Mouse (Mus musculus): ENCODE data around the gene Camkk1.

The Camkk1 gene

DNA sequence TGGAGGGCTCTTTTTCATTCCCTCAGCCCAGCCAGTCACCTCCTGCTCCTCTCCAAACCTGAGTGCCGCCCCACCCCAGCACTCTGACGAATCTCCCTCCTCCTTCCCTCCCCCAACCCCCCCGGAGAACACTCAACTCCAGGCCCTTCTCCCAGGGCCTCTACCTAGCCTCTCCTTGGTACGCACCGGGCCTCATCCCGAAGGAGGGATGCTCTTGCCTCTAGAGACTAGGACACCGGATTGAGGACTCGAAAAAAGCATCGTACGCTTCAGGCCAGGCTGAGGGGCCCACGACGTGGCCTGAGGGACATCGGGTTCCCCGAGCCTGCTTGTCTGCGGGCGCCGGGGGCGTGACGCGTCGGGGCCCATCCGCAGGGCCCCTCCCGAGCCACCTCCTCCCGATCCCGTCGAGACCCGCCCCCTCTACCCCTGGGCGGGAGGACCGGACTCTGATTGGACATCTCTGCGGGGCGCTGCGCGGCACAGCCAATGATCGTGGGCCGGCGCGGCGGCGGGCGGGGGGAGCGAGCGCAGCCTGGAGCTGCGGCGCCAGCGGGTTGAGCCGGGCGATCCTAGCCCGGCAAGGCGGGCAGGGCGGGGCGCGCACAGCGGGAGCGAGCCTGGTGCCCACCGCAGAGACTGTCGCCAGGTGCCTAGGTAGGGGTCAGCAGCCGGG lies at the start of gene Camkk1:
TSS of gene Camkk1 (plus strand) at position 538 of the 676 bp plus-strand sequence.
- peak; percentile 94 for DNase-seq

DNA sequence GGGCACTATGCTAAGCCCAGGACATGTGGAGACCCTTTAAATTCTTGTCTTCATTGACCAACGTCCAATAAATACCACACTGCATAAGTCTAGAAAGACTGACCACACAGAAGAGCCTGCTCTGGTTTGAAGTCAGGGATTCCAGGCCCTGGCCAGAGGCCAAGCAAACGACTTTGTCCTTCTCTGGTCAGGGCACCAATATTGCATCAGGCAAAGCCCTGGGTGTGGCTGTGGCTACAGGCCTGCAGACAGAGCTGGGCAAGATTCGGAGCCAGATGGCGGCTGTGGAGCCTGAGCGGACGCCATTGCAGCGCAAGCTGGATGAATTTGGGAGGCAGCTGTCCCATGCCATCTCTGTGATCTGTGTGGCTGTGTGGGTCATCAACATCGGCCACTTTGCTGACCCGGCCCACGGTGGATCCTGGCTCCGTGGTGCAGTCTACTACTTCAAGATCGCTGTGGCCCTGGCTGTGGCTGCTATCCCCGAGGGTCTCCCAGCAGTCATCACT lies 43.8 kb upstream of the Camkk1 start:
- DNase-seq: no peak

DNA sequence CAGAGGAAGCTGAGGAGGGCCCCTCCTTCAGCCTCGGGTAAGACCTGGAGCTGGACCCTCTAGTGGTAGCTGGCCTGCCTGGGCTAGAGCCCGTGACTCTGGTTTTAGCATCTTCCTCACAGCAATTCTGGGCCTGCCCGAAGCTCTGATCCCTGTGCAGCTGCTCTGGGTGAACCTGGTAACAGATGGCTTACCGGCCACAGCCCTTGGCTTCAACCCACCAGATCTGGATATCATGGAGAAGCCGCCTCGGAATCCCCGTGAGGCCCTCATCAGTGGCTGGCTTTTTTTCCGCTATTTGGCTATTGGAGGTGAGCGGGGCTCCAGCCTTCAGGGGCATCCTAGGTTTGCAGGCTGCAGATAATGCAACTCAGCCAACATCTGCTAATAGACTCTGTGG lies 36.3 kb upstream of the Camkk1 start:
- no peak for DNase-seq

GRCm38 (mm10) chr11:72983283-72983682 lies 35.5 kb upstream of the Camkk1 start:
- no peak for DNase-seq

GRCm38 (mm10) chr11:72986745-72987144 lies 32.1 kb upstream of the Camkk1 start:
- no peak for DNase-seq

DNA sequence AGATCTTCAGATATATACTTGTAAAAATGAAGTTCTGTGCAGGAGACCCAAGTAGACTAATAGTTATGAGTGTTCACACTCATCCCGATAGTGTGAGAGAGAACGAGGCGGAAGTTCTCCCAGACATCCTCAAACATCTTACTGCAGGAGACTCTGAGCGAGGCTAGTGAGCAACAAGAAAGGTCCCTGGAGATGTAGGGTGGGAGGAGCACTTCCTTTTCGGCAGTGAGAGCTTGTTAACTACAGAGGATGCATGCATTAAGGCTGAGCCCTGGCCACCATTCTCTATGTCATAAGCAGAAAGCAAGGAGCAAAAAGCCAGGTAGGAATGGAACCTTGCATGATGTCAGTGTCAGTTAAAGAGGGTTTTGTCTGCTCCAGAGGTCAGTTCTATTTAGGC lies 31.6 kb upstream of the Camkk1 start:
- no peak for DNase-seq

GRCm38 (mm10) chr11:72987807-72988206 lies 31.0 kb upstream of the Camkk1 start:
- DNase-seq: no peak

DNA sequence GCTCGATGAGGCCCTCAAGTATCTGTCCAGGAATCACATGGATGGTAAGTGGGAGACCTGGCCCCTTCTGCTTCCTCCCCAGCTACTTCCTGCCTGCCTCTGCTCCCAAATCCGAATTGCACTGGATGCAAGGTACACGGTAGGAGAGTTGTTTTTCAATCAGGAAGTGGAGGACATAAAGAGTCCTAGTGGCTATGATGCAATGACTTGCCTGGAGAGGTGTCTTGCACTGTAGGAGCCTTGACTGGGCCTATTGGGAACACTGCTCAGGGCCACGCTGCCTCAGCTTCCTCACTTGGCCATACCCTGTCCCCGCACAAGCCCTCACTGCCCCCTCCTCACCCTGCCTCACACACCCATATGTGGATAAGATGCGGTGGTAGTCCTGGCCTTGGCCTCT lies 29.8 kb upstream of the Camkk1 start:
- DNase-seq: no peak

- DNase-seq: peak; percentile 41
These were observed 28.1 kb upstream of the Camkk1 start for GRCm38 (mm10) chr11:72990688-72991087.

- DNase-seq: peak; percentile 56
These were observed 26.8 kb upstream of the Camkk1 start for GRCm38 (mm10) chr11:72991961-72992360.

- no peak for DNase-seq
These were observed 22.5 kb upstream of the Camkk1 start for GRCm38 (mm10) chr11:72996346-72996745.

- DNase-seq: no peak
These were observed 22.0 kb upstream of the Camkk1 start for GRCm38 (mm10) chr11:72996781-72997180.

DNA sequence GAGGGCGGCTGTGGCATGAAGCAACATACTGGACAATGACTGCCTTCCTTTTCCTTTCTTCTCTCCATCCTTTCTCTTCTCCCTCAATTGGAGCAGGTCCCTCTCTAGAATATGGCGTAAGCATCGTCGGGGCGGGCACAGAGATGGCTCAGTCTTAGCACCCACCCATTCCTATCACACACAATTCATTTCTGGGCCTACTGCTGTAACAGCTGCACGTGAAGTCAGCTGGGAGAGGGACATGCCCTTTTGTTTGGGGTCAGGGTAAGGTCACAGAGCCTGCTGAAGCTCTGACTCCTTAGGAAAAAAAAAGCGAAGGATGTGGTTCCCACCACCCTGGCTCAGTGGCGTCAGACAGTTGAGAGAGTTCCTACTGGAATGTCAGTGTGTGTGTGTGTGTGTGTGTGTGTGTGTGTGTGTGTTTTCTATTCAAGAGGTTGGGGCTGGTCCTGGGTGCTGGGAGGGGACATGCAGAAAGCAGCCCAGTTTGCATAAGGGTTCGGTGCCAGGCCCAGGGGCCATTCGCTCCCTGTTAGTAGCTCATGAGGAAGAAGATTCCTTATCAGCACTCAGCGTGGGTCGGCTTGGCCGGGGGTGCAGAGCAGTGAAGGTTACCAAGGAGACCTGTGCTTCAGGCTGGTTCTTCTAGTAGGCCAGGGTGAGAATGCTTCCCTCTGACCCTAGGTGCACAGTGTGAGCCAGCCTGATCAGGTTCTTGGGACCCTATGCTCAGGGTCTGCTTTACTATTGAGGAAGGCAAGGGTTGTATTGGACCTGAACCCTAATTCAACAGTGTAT lies 21.1 kb upstream of the Camkk1 start:
- DNase-seq: no peak

DNA sequence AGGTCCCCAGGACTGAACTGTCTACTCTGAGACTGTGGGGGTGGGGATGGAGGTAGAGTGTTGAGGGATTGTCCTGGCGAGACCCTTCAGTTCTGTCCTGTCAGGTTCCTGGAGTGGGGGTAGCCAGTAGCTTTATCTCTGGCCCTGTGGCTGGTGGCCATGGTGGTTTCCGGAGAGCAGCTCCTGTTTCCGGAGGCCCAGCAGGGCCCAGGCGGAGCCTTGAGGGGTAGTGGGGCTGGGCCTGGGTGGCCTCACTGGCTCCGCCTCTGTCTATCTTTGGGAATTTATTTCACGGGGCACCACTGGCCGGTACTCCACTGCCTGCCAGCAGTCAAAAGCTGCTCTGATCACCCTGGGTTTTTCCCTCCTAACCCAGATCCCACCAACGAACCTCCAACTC lies 20.0 kb upstream of the Camkk1 start, which contains the start of gene P2rx1:
TSS of gene P2rx1 (plus strand) at position 333 of the 400 bp plus-strand sequence.
- peak; percentile 48 for DNase-seq

DNA sequence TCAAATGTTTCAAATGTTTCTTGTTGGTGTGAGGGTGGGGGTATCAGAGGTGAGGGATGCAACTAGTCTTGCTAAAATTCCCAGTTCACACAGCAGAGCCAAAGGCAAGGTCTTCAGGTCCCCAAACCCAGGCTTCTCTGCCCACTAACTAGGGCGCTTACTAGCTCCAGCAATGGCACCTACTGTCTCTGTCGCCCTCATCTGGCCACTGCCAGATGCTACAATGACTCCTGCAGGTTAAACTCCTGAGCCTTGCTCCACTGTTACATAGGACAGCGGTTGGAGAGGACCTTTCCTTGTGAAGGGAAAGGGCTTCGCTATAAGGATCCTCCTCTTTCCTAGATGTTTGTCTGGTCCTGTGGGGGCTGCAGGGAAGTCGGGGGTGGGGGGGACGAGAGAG lies 17.8 kb upstream of the Camkk1 start:
- peak; percentile 84 for DNase-seq

DNA sequence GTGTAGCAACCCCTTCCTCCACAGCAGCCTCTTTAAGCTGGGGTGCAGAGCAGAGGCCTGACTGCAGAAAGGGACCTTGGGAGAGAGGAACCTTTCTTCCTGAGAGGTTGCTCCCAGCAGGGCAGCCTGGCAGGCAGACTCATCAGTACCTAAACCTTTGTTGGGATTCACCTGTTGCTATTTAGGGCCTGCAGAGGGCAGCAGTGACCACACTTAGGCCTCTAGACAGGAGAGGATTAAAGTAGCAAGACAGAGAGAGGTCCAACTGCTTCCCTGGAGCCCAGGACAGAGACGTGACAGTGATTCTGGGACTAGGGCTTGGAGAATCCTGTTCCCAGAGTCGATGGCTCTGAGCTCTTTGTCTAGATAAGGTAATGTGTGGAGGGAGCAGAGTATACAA lies 12.4 kb upstream of the Camkk1 start:
- peak; percentile 79 for DNase-seq

- no peak for DNase-seq
These were observed 11.7 kb upstream of the Camkk1 start for GRCm38 (mm10) chr11:73007113-73007512.

- DNase-seq: peak; percentile 68
These were observed 10.9 kb upstream of the Camkk1 start for GRCm38 (mm10) chr11:73007698-73008481.

DNA sequence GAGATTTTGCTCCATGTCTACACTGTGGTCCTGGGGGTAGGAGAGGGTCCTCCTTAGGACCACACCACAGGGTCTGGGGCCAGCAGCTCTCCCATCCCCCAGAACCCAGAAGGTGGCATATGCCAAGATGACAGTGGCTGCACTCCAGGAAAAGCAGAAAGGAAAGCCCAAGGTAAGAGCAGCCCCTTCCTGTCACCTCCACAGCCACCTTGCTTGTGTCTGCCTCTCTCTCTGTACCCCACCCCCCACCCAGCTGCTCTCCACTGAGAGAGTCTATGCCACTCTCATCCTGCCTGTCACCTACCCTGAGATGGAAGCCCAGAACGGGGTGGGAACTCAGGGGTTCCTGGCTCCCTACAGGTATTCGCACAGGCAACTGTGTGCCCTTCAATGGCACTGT lies 10.0 kb upstream of the Camkk1 start:
- no peak for DNase-seq

DNA sequence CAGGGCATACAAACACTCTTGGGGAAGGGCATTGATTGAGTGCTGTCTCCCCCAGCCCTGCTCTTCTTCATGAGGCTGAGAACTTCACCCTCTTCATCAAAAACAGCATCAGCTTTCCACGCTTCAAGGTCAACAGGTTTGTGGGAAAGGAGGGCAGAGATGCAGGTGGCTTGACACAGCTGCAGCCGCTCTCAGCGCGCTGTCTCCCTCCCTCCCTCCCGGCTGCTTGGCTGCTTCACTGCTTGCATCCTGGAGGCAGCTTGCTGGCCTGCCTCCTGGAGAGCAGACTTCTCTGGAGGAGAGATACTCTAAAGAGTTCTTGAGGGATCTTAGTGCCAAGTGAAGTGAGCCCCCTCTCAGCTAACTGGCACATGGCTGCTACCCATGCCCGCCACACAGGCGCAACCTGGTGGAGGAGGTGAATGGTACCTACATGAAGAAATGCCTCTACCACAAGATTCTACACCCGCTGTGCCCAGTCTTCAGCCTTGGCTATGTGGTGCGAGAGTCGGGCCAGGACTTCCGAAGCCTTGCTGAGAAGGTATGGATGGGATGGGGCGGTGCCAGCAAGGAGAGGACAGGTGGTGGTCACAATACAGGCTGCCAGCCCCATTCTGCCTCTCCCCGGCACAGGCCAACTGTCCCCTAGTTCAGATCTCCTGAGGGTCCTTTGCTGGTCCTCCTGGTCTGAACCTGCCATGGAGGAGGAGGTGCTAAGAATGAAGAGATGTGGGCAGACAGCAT lies 9.1 kb upstream of the Camkk1 start:
- no peak for DNase-seq

- no peak for DNase-seq
These were observed 4.8 kb upstream of the Camkk1 start for GRCm38 (mm10) chr11:73013981-73014380.

- DNase-seq: peak; percentile 53
These were observed 3.9 kb upstream of the Camkk1 start for GRCm38 (mm10) chr11:73014831-73015344.
